Mouse (Mus musculus) thymus, adult 18-20 months (tissue): ENCODE data around the gene Rps6kc1.
A peak's percentile ranks its signal among the peaks of the same experiment; 100 is the strongest.
"Not testable (repeated sequence)": the region's sequence is repeated elsewhere in the genome, so short reads cannot be mapped to it uniquely, and the experiment has no call there.

Source experiments
- DNase-seq, 2 experiments: peaks; one replicate each; pipeline ENCODE4 v3.0.0; 2022; ENCODE audit warnings: mixed read lengths in 2 of 2

Gene Rps6kc1

DNA sequence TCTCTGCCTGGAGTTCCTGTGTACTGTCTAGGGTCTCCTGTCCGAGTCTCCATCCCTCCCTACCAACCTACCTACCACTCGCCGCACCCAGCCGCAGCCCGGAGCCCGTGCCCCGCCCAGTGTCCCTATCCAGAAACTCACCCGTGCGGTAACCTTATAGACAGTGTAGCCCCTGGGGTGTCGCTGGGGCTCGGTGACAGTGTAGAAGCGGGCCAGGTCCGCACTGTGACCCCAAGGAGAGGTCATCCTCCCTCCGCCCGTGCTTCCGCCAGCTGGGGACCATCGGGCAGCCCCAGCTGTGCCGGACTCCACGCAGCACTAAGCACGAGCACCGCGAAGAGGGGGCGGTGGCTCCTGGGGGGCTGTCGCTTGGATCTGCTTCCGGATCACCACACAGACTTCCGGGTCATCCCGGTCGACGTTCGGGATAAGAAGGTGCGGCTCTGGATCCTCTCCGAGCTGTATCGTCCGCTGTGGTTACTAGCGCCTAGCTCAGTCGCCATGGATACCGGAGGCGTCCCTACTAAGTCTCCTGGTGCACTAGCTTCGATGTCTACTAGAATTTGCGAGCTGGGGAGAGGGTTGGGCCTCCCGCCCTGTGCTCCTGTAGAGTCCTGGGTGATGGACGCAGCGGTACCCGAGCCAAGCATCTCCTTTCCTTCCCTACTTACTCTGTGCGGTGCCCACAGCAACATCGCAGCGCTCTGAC lies at the start of gene Rps6kc1:
Rps6kc1 (minus strand) TSS at position 356 of the 709 bp plus-strand sequence.
- peak; percentile 38 to 39 for DNase-seq

DNA sequence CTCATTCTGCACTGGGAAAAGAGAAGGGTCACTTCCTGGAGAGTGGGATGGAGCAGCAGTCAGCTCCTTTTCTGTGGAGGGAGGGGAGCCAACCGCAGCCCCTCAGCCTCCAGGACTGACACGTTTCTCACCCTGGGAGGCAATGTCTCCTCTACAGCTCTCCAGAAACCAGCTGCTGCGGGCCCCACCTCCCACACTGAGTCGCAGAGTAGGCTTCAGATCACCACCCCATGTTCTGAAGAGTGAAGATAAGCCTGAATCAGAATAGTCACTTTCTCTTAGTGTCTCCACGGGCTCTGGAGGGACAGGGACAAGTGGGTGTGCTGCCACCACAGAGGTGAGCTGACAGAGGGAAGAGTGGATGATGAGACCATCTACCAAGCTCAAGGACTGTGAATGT lies 47.3 kb upstream of the Rps6kc1 start:
- DNase-seq: no peak

DNA sequence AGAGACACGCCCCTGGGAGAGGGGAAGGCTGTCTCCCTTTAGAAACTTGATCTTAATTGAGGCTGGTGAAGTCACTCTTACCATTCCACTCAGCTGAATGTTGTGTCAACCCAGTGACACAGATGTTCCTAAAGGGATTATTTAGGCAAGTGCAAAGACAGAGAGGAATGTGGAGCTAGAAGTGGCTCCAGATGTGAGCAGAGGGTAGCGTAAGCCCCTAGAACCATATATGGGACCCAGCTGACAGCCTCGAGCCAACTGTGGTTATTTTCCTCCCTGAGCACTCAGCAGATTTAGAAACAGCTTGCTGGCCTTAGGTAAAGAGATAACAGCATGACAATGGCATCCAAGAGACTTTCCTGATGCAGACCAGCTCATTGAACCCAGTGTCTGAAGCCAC lies 41.4 kb upstream of the Rps6kc1 start:
- no peak for DNase-seq

DNA sequence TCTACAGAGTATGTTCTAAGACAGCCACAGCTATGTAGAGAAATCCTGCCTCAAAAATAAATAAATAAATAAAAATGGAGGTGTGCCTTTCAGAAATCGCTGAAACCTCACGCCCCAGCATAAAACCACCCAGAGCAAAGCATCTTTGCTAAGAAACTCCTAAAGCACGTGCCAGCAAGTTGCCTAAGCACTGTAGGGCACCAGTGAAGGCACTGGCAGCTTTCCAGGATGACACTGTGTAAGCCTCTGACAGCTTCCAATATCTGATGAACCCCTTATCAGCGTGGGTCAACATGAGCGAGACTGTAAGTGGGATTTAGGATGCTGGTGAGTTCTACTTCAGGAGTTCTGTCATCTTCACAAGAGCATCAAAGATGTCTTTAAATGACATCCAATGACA lies 39.4 kb upstream of the Rps6kc1 start:
- DNase-seq: no peak

DNA sequence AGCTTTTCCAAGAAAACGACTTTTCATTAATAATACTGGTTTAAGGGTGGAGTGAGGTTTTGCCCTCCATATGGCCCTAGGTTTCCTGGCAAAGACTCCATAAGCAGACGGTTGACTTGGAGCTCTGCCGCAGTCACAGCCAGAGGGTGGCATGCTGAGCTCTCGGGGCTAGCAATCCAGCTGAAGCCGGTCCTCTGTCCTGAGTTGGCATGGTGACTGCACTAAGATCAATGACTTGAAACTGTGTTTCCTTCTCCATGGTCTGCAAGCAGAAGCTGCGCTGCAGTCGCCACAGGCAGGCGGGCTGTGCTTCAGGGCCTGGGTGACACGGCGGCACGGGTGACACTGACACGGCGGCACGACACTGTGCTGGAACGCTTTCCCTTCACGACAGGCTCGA lies 37.3 kb upstream of the Rps6kc1 start:
- no peak for DNase-seq

DNA sequence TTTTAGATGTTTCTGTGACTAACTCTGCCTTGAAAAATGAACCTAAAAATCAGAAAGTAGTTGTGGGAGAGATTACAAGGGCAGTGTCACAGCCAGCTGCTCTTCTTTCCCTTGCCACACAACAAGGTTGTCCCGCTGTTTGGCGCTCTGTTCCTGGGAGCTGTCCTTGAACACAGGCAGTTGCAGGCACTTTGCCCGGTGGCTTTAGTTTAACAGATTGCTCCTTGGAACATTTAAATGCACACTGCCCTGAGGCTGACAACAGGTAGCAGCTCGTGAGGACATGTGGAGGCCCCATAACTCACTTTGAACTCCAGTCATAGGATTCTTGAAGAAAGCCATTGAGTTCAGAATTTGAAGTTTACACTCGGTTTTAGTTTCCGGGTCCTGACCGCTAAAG lies 36.9 kb upstream of the Rps6kc1 start:
- no peak for DNase-seq

DNA sequence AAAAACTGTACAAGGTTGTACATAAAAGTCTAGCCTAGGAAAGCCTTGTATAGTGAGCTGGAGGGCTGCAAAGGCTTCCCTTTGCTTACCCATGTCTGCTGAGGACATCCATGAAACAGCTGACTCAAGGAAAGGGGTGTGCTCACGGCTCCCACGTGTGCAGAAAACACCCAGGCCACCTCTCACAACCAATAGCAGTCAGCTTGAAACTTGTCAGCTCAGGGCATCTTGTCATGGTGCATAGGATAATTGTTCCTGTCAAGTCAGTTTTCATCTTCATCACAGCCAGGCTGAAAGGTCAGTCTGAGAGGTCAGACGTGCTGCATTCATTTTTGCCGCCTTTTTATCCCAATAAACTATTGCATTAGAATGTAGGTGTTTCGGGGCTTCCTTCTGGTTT lies 36.4 kb upstream of the Rps6kc1 start:
- no peak for DNase-seq

DNA sequence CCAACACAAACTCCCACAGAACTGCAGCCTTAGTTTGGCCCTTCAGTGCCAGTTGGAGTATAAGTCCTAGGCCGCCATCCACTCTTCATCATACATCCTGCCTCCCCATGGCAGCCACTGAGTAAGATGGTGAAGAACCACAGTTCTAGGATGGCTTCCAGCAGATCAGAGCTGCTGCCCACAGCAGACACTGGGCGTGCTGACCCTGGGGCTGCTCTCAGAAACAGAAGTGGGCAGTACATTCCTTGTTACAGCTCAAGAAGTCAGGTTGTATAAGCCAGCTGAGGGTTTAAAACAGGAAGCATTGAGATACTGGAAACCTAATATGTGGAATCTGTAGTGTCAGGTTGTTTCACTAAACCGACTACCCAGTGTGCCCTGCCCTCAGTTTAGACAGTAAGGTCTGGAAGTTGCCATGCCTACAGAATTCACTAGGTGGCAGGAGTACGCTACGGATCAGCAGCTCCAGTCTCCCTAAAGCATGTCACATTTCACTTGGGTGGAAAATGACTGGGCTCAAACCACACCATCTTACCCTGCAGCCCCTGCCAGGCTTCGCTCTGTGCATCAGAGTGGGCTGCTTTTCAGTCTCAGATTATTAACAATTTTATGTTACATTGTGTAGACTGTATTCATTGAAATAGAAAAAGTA lies 32.7 kb upstream of the Rps6kc1 start:
- DNase-seq: peak; percentile 18 to 35

DNA sequence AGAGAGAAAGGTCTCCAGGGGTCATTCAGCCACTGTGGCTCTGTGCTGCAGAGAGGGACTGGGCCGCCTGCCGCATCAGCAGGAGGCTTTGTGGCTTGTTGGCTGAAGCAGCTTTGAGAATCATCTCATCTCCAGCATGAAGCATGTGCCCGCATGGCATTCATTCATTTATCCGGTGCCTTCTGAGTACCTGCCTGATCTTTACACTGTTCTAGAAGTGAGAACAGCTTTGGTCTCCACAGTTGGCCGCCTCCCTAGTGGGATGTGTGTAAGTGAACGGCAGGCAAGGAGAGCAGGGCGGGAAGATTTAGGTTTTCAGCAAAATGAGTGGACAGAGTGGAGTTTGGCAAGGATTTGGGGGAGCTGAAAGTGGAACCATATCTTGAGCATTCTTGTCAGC lies 28.2 kb upstream of the Rps6kc1 start:
- DNase-seq: no peak

DNA sequence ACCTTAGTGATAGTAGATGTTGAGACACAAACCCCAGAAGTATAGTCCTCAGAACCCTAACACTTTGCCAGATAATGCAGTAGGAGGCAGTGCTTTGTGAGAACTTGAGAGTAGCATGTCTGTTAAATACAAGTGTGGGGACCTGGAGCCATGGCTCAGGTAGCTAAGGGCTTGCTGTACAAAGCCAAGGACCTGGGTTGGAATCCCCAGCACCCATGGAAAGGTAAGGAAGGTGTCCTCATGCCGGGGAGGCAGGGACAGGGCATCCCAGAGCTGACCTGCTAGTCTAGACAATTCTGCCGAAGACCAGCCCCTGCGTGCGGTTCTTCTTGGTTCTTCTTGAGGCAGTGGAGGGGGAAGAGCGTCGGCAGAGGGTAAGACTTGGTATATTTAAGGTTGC lies 18.6 kb upstream of the Rps6kc1 start:
- no peak for DNase-seq

DNA sequence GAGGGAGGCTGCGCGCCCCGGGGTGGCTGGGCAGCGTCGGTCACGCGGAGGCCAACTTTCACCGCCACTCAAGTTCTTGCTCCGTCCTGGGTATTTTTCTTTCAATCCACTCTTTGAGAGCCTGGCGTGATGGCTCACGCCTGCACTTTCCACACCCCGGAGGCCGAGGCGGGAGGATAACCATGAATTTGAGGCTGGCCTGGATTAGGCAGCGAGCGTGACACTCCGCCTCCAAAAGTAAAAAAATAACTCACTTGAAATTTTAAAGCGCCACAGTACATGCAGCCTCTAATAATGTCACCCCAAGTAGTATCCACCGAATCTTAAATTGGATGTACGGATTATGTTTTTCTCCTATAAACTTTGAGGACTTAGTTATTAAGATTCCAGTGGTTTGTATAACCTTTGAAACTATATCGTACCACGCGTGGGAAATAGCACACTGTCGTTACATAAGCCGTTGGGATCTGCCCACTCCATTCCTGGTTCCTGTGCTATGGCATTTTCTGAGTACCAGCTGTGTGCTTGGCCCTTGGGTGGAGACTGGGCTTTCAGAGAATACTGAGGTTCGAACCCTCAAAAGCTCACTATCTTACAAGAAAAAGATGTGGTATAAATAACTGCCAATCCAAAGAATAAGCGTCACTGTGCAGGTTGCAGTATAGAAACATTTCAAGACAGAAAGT lies 17.6 kb upstream of the Rps6kc1 start:
- peak; percentile 19 to 20 for DNase-seq

DNA sequence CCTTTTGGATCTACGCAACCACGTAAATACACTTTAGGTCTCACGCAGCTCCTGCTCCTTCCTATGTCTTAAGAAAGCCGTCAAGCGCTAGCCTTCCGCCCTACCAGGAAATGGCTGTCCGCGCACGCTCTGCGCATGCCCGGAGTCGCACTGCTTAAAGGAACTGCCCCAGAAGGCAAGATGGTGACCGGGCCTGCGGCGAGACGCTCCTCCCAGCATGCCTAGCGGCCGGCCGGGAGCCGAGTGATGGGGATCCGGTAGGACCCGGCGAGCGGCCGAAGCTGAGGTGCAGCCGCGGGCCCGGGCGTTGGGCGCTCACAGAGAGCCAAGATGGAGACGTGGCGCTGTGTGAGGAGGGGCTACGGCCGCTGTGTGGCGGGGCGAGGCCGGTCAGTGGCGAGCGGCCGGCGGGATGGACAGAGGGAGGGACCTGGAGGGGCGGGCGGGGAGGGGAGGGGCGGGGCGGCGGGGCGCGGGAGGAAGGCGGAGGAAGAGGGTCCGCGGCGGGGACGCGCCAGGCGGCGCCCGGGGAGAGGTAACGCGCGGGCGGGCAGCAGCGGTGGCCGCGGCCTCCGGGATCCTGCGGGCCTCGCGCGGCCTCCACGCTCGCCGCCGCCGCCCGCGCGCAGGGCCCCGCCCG lies 16.9 kb upstream of the Rps6kc1 start:
- peak; percentile 97 to 98 for DNase-seq

DNA sequence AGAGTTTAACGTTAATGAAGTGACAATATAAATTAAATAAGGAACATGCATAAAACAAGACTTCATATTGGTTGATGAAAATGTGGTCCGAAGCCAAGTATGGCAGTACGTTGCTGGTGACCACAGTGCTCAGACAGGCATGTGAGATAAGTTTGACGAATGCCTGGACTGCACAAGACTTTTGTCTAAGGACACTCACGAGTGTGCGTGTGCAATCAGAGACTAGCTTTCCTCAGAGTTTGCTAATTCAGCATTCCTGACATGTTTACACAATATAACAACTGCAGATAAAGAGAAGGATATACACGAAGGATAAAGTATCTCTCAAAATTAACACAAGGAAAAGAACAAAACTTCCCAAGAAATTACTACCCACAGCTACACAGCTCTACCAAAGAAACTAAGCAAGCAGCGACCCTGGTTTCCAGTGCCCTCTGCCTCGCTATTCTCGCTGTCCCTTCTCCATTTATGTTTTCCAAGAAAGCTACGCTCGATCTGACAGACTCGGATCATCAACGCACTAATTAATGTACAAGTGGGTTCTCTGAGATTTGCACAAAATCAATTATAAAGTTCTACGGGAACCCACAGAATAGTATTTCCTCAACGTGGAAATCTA lies 16.3 kb upstream of the Rps6kc1 start:
- no peak for DNase-seq

DNA sequence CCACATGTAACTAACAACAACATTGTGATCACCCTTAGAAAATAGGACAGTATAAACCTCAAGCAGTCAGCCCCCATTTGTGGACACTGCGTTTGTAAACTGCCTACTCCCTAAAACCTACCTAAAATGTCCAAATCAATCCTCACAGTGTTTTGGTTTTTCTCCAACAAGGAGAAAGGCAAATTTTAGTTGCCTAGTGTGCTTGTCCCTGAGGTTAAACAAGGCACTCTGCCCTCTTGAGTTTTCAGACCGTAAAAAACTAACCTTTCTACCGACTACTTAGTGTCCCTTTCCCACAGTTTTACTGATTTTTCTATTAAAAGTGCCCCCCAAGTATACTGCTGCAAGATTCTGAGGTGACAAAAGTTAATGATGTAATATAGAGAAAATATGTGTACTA lies 15.7 kb upstream of the Rps6kc1 start:
- DNase-seq: no peak

DNA sequence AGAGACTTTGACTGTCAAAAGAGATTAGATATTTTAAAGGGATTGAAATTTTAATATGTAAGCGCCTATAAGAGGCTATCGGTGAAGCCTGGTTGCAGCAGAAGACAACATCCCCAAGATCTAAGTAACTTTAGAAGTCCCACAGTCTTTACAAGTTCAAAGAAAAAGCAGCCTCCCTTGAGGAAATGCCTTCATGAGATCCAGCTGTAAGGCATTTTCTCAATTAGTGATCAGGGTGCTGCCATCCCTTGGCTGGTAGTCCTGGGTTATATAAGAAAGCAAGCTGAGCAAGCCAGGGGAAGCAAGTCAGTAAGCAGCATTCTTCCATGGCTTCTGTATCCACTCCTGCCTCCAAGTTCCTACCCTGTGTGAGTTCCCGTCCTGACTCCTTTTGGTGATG lies 13.2 kb upstream of the Rps6kc1 start, which contains the start of gene Angel2:
Angel2 (plus strand) TSS at position 301 of the 400 bp plus-strand sequence.
- not testable (repeated sequence) for DNase-seq

DNA sequence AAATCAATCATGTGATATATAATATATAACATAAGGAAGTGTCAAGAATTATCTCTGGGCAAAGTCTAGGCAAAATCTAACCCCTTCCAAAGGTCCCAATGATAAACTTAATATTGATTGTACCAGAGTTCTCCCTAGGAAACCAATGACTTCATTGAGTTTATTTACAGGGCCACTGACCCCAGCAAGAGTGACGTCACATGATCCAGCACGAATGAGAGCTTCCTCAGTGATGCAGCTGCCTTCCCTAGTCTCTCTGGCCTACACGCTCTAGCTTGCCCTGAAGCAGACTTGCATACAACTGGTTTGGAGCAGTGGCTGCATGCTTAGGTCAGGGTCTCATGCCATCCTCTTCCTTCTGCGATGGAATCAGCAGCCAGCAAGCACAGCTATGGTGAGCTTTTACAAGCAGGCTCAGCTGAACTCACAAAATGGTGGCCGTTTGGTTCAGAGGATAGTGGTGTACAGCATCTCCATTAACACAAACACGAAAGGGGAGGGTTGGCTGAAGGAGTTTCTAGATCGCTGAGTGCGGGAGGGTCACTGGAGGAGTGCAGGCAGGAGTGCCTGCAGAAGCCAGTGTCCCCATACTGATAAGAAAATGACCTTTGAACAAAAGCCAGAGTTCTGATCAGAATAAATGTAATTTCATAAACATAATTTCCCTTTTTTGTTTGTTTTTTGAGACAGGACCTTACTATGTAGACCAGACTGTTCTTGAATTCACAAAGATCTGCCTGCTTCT lies 8.3 kb upstream of the Rps6kc1 start:
- no peak for DNase-seq

DNA sequence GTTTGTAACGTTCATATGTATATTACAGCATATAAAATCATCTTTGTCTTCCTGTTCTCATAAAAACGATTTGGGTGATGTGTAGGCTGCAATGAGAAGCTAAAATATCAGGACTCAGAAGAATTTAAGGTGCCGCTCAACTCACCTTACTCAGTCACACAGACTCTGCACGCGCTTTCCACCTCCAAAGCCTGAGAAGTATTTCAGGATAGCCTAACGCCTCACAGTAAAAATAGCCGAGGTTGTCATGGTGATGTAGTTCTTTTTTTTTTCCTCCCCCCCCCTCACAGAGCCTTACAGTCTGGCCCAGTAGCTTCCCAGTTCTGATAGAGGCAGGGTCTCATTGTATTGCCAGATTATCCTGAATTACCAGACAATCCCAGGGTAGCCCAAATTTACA lies 7.4 kb upstream of the Rps6kc1 start:
- DNase-seq: no peak

DNA sequence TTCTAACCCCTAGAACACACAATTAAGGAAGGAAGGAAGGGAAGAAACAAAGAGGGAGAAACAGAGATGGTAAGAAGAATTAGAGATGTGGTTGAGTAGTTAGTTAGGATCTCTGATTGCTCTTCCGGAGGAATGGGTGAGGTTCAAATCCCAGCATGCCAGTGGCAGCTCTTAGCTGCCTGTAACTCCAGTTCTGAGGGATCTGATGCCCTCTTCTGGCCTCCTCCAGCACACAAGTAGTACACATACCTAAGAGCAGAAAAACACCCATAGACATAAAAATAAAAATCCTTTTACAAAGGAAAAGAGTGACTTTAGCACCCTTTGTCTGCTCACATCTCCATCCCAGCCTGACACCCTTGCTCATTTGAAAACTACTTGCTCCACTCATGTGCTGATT lies 1.1 kb upstream of the Rps6kc1 start:
- no peak for DNase-seq

DNA sequence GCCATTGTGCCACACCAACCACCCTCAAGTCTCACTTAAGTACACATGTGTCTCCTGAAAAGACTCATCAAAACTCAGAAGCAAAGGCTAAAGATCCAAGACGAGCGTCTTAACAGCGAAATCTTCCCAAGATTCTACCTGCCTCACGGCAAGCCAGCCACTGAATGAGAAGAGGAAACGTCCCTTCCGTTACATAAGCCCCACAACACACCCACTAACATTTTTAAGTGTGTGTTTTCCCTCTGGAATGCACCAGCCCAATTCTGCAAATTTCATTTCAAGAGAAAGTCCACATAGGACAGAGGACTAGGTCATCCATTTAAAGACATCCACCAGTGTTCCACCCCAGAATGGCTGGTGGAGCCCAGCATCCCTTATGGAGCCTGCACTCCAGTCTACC lies 734 bp downstream of the Rps6kc1 start:
- no peak for DNase-seq

DNA sequence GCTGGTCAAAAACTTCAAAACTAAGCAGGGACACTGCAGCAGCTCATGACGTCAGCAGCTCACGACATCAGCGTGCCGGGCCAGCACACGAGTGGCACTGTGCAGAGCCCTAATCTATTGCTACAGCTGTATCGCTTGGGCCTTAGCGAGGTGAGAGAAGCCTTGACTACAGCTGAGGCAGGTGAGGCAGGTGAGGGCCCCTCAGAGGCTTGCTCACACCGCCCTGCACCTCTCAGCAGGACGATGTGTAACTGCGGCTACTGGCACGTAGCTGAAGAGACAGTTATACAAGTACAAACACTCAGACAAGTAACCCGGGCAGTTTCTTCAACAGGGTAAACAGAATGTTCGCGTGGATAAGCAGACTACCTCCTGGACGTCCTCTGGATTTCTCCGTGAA lies 6.9 kb downstream of the Rps6kc1 start:
- DNase-seq: no peak

DNA sequence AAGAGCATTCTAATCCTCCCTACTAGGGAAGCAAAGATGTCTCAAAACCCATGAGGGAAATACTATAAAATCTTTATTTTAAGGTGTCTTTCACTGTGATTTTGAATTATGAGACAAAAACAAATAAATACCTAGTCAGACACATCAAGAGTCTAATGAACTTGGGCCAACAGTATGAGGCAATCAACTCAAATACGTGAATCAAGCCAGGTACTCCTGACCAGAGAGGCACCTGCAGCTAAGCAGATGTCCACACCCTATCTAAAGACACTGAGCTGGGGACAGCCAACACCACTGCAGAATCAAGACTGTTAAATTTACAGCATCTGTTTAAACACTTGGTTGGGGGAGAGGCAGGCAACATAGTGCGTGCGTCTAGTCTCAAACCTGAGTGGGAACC lies 7.4 kb downstream of the Rps6kc1 start:
- no peak for DNase-seq

DNA sequence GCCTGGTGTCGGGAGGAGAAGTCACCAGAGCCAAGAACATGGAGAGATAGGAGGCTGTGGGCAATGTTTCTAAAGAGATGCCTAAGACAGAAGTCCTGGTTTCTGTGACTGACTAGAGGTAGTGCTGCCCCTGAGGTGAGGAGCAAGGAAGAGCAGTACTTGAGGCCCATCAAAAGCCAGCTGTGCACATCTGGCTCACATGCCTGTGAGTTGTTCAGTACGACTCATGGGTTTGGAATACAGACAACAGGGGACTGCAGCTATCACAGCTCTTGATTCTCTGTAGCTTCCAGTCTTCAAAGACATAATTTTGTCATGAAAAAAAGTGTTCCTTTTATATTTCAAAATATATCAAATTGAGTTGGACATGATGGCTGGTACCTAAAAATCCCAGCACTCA lies 10.5 kb downstream of the Rps6kc1 start:
- DNase-seq: no peak
